Mouse (Mus musculus): Measurements from ENCODE around the gene Fabp6. TPM values are rescaled to one million over a fixed set of nuclear protein-coding genes. Genes with fewer than 3 reads are reported as not detected.

Fabp6 gene
- polyA plus RNA-seq, 1 experiment from 2014 or later: not detected

Other genes with a start within 250 kb of the Fabp6 start
- gene Pttg1, start 175.3 kb downstream of the Fabp6 start, polyA plus RNA-seq (2015; fragmentation: Nextera tagmentation; extraction: Ambion mirVana): 57.5 and 61.2 TPM in 2 replicates
- 28.4 and 31.7 TPM in 2 replicates for gene Slu7, start 167.8 kb downstream of the Fabp6 start, polyA plus RNA-seq (2015; fragmentation: Nextera tagmentation; extraction: Ambion mirVana)
- gene C1qtnf2, start 127.3 kb downstream of the Fabp6 start, polyA plus RNA-seq (2015; fragmentation: Nextera tagmentation; extraction: Ambion mirVana): 0.54 and 1.0 TPM in 2 replicates
- 2.7 and 2.8 TPM in 2 replicates for gene Ccnjl, start 72.8 kb downstream of the Fabp6 start, polyA plus RNA-seq (2015; fragmentation: Nextera tagmentation; extraction: Ambion mirVana)
- gene 4933415A04Rik, start 14.5 kb downstream of the Fabp6 start, polyA plus RNA-seq (2015; fragmentation: Nextera tagmentation; extraction: Ambion mirVana): 0.73 and 0.93 TPM in 2 replicates
- 9.6 and 11.5 TPM in 2 replicates for gene Pwwp2a, start 80.5 kb upstream of the Fabp6 start, polyA plus RNA-seq (2015; fragmentation: Nextera tagmentation; extraction: Ambion mirVana)
- 47.7 and 55.2 TPM in 2 replicates for gene Ttc1, start 146.5 kb upstream of the Fabp6 start, polyA plus RNA-seq (2015; fragmentation: Nextera tagmentation; extraction: Ambion mirVana)

Measured in liver, embryonic 13.5 days (tissue).